Mouse (Mus musculus) bone marrow macrophage, adult 2 months (primary cell): ENCODE data around the gene Mical3.

ENCODE experiments used
- CTCF ChIP-seq: IDR thresholded peaks from 2 replicates; pipeline ENCODE4 v1.5.1; 2012; ENCODE audit warnings: low read depth, mild to moderate bottlenecking, low read length, moderate library complexity
- POLR2A ChIP-seq: IDR thresholded peaks from 2 replicates; pipeline ENCODE4 v1.6.1; 2012; ENCODE audit warnings: mild to moderate bottlenecking, low read depth, low read length, borderline replicate concordance

DNA sequence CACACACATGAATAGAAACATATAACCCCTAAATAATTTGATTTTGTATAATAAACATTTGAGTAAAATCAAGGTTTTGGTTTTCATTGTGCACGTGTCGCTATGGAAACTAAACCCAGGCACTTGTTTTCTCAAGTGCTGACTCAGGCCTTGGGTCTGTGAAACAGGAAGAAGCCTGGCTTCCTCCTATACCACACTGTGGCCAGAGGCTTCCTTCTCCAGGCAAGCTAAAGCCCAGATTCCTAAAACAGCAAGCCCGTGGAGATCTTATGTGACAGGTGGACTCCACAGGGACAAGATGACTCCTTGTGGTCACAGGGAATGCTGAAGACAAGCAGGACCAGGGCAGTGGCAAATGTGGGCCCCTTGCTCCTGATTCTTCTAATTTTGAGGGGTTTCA is 175.6 kb downstream of the Mical3 start:
- TF ChIP-seq POLR2A (no peak), CTCF (no peak)
